Mouse (Mus musculus) kidney, embryonic 15.5 days (tissue): ENCODE data around the gene Xylt1. TPM values are rescaled to one million over a fixed set of nuclear protein-coding genes. Genes with fewer than 3 reads are reported as not detected.

Experiments
- ATAC-seq: fragments of 200-750 bp; cut with Nextera tagmentation; replicated peaks from 2 replicates; pipeline ENCODE4 v1.8.0; 2017; ENCODE audit warnings: moderate TSS enrichment; ENCODE audit not compliant: low FRiP score
- H3K27ac ChIP-seq: fragments of 300-500 bp; sonication (generic); 2 replicates; pipeline ENCODE4 v1.5.1; 2015; ENCODE audit warnings: mild to moderate bottlenecking, inconsistent platforms
- H3K27me3 ChIP-seq: fragments of 300-500 bp; sonication (generic); 2 replicates; pipeline ENCODE4 v1.6.1; 2015; ENCODE audit warnings: inconsistent platforms
- H3K36me3 ChIP-seq: fragments of 300-500 bp; sonication (generic); 2 replicates; pipeline ENCODE4 v1.6.1; 2015; ENCODE audit warnings: inconsistent platforms
- H3K4me1 ChIP-seq: fragments of 300-500 bp; sonication (generic); 2 replicates; pipeline ENCODE4 v1.6.1; 2015; ENCODE audit warnings: inconsistent platforms
- H3K4me2 ChIP-seq: fragments of 300-500 bp; sonication (generic); 2 replicates; pipeline ENCODE4 v1.6.1; 2015; ENCODE audit warnings: moderate library complexity, mild to moderate bottlenecking, inconsistent platforms
- H3K4me3 ChIP-seq: fragments of 300-500 bp; sonication (generic); replicated peaks from 2 replicates; pipeline ENCODE4 v1.5.1; 2015; ENCODE audit warnings: mild to moderate bottlenecking, inconsistent platforms
- H3K9ac ChIP-seq: fragments of 300-500 bp; sonication (generic); 2 replicates; pipeline ENCODE4 v1.6.1; 2015; ENCODE audit warnings: mild to moderate bottlenecking, inconsistent platforms
- H3K9me3 ChIP-seq: fragments of 300-500 bp; sonication (generic); replicated peaks from 2 replicates; pipeline ENCODE4 v1.6.1; 2016; ENCODE audit warnings: inconsistent platforms
- WGBS: fragments of 180-500 bp; shearing (Covaris S2); methylation state at CpG from one replicate; pipeline ENCODE4 v1.1.7; 2015; ENCODE audit warnings: mixed read lengths; 5-methylcytosine and 5-hydroxymethylcytosine counted together
- polyA plus RNA-seq: library from polyadenylated mRNA; unstranded; fragments of >200 nt; fragmentation: Nextera tagmentation; extraction: Ambion mirVana; gene quantifications from 2 replicates; pipeline ENCODE4 v1.2.1, GENCODE M21; 2015

The Xylt1 gene
- polyA plus RNA-seq, 1 experiment from 2014 or later, result 2.3 TPM

DNA sequence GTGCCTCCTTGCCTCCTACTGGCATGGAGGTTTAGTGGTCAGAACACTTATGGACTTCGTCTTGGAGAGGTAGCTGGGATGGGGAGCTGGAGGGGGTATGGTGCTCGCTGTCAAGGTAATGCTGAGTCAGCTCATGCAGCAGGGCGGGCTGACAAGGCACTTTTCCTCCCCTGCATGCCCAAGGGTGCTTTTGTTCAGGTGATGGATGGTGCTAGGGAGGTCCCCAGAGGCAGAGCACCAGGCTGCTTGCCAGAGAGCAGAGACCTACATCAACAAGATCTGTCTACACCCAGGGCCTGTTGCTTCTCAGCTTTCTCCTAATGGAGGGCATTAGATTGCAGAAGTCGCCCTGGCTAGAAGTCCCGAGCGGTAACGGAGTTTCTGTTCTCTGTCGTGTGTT, 127.3 kb downstream of the Xylt1 start:
- WGBS, result 50% methylated on average over 8 of the region's 8 CpGs

GRCm38 (mm10) chr7:117510113-117510512, 129.3 kb downstream of the Xylt1 start:
- no peak overlapping the region for H3K4me2 ChIP-seq
- H3K27me3 ChIP-seq, result no peaks in the 10 kb centered on the region
- no peak for ATAC-seq
- peaks cover 8% of the 10 kb centered on the region; the same call in 1 of the 2 replicates for H3K4me1 ChIP-seq
- no peak overlapping the region for H3K9ac ChIP-seq
- H3K36me3 ChIP-seq, result no peaks in the 10 kb centered on the region
- 91% methylated on average over 2 of the region's 2 CpGs for WGBS
- no peaks in the 10 kb centered on the region for H3K9me3 ChIP-seq
- no peak overlapping the region for H3K4me3 ChIP-seq
- H3K27ac ChIP-seq, result no peak overlapping the region

More for the DNA sequence above, 127.3 kb downstream of the Xylt1 start:
- no peak overlapping the region for H3K4me2 ChIP-seq
- no peaks in the 10 kb centered on the region for H3K9me3 ChIP-seq
- H3K27ac ChIP-seq, result no peak overlapping the region
- ATAC-seq, result 0 out of 2 replicates have a peak, but pooled peaks have one; percentile 17
- H3K27me3 ChIP-seq, result no peaks in the 10 kb centered on the region
- H3K9ac ChIP-seq, result no peak overlapping the region
- peaks cover 8% of the 10 kb centered on the region; the same call in 1 of the 2 replicates for H3K4me1 ChIP-seq
- no peaks in the 10 kb centered on the region for H3K36me3 ChIP-seq
- H3K4me3 ChIP-seq, result no peak overlapping the region

DNA sequence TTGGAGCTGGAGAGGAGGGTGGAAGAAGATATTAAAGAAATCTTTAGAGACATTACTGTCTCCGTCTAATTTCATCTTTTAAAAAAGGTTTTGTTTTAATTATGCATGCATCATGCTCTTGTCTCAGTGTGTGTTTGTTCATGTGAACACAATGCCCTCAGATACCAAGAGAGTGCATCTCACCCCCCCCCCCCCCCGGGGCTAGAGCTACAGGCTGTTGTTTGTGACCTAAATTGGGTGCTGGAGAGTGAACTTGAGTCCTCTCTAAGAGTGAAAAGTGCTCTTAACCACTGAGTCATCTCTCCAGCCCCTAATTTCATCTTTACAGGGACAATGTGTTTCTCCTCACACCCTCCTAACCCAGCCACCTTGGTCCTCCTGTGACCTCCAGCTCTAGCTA, 131.5 kb downstream of the Xylt1 start:
- Histone ChIP-seq H3K4me1 (peaks cover 10% of the 10 kb centered on the region; the same call in 1 of the 2 replicates), H3K4me2 (no peak overlapping the region), H3K36me3 (no peaks in the 10 kb centered on the region), H3K9me3 (no peaks in the 10 kb centered on the region), H3K27ac (no peak overlapping the region), H3K4me3 (no peak overlapping the region), H3K9ac (no peak overlapping the region), H3K27me3 (no peaks in the 10 kb centered on the region)
- WGBS, result 78% methylated on average over 2 of the region's 2 CpGs
- ATAC-seq, result no peak

- no peak for ATAC-seq
- H3K4me3 ChIP-seq, result no peak overlapping the region
- no peaks in the 10 kb centered on the region for H3K27me3 ChIP-seq
- no peaks in the 10 kb centered on the region for H3K9me3 ChIP-seq
- H3K36me3 ChIP-seq, result no peaks in the 10 kb centered on the region
- WGBS, result 62% methylated on average over 1 of the region's 1 CpGs
- no peak overlapping the region for H3K4me2 ChIP-seq
- H3K9ac ChIP-seq, result no peak overlapping the region
- H3K27ac ChIP-seq, result no peak overlapping the region
- peaks cover 3% of the 10 kb centered on the region; the same call in 1 of the 2 replicates for H3K4me1 ChIP-seq
These were observed 135.0 kb downstream of the Xylt1 start for GRCm38 (mm10) chr7:117515794-117516193.

GRCm38 (mm10) chr7:117516896-117517295, 136.1 kb downstream of the Xylt1 start:
- no peaks in the 10 kb centered on the region for H3K36me3 ChIP-seq
- no peak overlapping the region; the same call in 1 of the 2 replicates for H3K27ac ChIP-seq
- no peak overlapping the region for H3K4me3 ChIP-seq
- no peaks in the 10 kb centered on the region for H3K9me3 ChIP-seq
- H3K9ac ChIP-seq, result no peak overlapping the region
- H3K4me2 ChIP-seq, result no peak overlapping the region
- peak; percentile 64; the same call in 1 of the 2 replicates for ATAC-seq
- 33% methylated on average over 4 of the region's 4 CpGs for WGBS
- H3K27me3 ChIP-seq, result no peaks in the 10 kb centered on the region
- H3K4me1 ChIP-seq, result peaks cover 4% of the 10 kb centered on the region; the same call in 1 of the 2 replicates

DNA sequence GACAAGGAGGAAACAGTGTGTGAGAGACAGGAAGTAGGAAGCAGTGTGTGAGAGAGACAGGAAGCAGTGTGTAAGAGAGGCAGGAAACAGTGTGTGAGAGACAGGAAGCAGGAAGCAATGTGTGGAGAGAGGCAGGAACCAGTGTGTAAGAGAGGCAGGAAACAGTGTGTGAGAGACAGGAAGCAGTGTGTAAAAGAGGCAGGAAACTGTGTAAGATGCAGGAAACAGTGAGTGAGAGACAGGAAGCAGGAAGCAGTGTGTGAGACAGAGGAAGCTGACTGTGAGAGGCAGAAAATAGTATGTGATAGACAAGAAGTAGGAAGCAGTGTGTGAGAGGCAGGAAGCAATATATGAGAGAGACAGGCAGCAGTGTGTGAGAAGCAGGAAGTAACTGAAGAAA, 140.6 kb downstream of the Xylt1 start:
- Histone ChIP-seq H3K27ac (no peak overlapping the region), H3K4me3 (no peak overlapping the region), H3K36me3 (no peaks in the 10 kb centered on the region), H3K27me3 (no peaks in the 10 kb centered on the region), H3K9me3 (no peaks in the 10 kb centered on the region), H3K9ac (no peak overlapping the region), H3K4me2 (no peak overlapping the region), H3K4me1 (peaks cover 11% of the 10 kb centered on the region; the same call in 1 of the 2 replicates)
- ATAC-seq, result no peak

GRCm38 (mm10) chr7:117522092-117522635, 141.4 kb downstream of the Xylt1 start:
- no peak overlapping the region for H3K27ac ChIP-seq
- no peak overlapping the region for H3K4me3 ChIP-seq
- H3K27me3 ChIP-seq, result no peaks in the 10 kb centered on the region
- H3K9me3 ChIP-seq, result no peaks in the 10 kb centered on the region
- H3K4me2 ChIP-seq, result no peak overlapping the region
- H3K36me3 ChIP-seq, result no peaks in the 10 kb centered on the region
- ATAC-seq, result no peak
- H3K9ac ChIP-seq, result no peak overlapping the region
- 0 out of 2 replicates have a peak, but pooled peaks cover 9% of the 10 kb centered on the region for H3K4me1 ChIP-seq
- 51% methylated on average over 4 of the region's 4 CpGs for WGBS

GRCm38 (mm10) chr7:117524430-117525214, 143.8 kb downstream of the Xylt1 start:
- no peaks in the 10 kb centered on the region for H3K27me3 ChIP-seq
- 27% methylated on average over 7 of the region's 7 CpGs for whole genome bisulfite sequencing
- H3K36me3 ChIP-seq, result no peaks in the 10 kb centered on the region
- H3K9ac ChIP-seq, result no peak overlapping the region
- H3K4me1 ChIP-seq, result 0 out of 2 replicates have a peak, but pooled peaks cover 9% of the 10 kb centered on the region
- H3K9me3 ChIP-seq, result no peaks in the 10 kb centered on the region
- no peak overlapping the region for H3K4me2 ChIP-seq
- no peak for ATAC-seq
- H3K27ac ChIP-seq, result no peak overlapping the region
- H3K4me3 ChIP-seq, result no peak overlapping the region

GRCm38 (mm10) chr7:117525678-117526077, 144.9 kb downstream of the Xylt1 start:
- Histone ChIP-seq H3K36me3 (no peaks in the 10 kb centered on the region), H3K27me3 (no peaks in the 10 kb centered on the region), H3K4me3 (no peak overlapping the region), H3K9me3 (no peaks in the 10 kb centered on the region), H3K27ac (no peak overlapping the region), H3K4me1 (0 out of 2 replicates have a peak, but pooled peaks cover 9% of the 10 kb centered on the region), H3K4me2 (no peak overlapping the region), H3K9ac (no peak overlapping the region)
- WGBS, result 88% methylated on average over 5 of the region's 5 CpGs
- ATAC-seq, result no peak

GRCm38 (mm10) chr7:117526570-117526969, 145.8 kb downstream of the Xylt1 start:
- peaks cover 9% of the 10 kb centered on the region; the same call in 1 of the 2 replicates for H3K4me1 ChIP-seq
- H3K36me3 ChIP-seq, result no peaks in the 10 kb centered on the region
- H3K4me3 ChIP-seq, result no peak overlapping the region
- H3K27ac ChIP-seq, result no peak overlapping the region
- no peak for ATAC-seq
- WGBS, result 89% methylated on average over 3 of the region's 3 CpGs
- H3K9me3 ChIP-seq, result no peaks in the 10 kb centered on the region
- H3K9ac ChIP-seq, result no peak overlapping the region
- no peaks in the 10 kb centered on the region for H3K27me3 ChIP-seq
- no peak overlapping the region for H3K4me2 ChIP-seq

DNA sequence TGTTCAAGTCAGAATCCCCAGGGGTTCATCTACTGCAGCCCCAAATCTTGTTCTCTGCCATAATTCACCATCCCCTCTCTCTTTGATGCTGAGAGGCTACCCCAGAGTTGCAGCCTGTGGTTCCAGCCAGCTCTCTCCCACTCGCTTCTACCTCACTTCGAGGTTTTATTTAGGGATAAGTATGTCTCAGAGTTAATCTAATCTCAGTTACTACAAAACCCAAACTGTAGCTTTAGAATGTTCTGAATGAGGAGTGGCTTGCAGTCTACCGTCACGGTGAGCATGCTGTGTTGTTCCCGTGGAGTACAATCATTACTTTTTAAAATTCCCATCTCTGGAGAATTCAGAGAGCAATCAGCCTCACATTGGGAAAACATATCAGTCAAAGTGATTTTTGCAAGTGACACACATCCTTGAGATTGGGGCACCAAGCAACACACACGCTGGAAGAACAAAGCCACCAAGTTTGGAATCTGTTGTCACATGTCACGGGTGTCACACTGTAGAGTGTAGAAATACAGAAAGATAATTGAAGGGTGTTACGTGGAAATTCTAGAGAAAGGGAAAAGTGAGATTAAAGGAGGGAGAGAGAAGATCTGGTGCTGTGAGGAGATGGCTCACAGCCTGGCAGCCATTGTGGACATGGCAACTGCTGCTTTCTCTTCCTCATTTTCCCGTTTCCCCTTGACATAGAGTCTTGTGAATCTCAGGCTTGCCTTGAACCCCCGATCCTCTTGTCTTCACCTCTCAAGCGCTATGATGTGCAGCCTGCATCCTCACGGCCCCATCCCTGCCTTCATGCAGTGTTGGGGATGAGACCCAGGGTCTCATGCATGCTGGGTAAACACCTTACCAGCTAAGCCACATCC, 149.2 kb downstream of the Xylt1 start:
- WGBS, result 83% methylated on average over 12 of the region's 12 CpGs
- ATAC-seq, result no peak
- Histone ChIP-seq H3K4me1 (peaks cover 21% of the 10 kb centered on the region), H3K9me3 (no peaks in the 10 kb centered on the region), H3K9ac (no peak overlapping the region), H3K4me3 (no peak overlapping the region), H3K27me3 (no peaks in the 10 kb centered on the region), H3K36me3 (no peaks in the 10 kb centered on the region), H3K27ac (no peak overlapping the region), H3K4me2 (no peak overlapping the region)

DNA sequence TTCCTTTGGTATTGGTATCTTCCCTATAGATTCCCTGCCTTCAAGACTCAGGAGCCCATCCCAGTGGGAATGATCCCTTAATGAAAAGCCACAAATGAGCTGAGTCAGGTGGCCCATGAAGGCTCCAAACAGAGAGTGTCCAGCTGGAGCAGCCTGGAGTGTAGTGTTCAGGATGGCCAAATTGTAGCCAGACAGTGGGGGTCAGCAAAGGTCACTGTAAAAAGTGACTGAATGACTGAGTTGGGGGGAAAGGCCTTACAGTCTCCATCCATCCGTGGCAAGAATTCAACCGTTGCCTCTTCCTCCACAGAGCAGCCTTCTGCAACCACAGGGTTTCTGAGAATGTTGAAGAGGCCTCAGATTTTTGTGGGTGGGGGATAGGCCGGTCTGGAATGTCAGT, 151.9 kb downstream of the Xylt1 start:
- no peaks in the 10 kb centered on the region for H3K36me3 ChIP-seq
- H3K27me3 ChIP-seq, result no peaks in the 10 kb centered on the region
- no peaks in the 10 kb centered on the region for H3K9me3 ChIP-seq
- 19% methylated on average over 3 of the region's 3 CpGs for WGBS
- H3K4me1 ChIP-seq, result peaks cover 21% of the 10 kb centered on the region
- H3K4me2 ChIP-seq, result no peak overlapping the region
- H3K27ac ChIP-seq, result peak overlapping the region; percentile 71
- ATAC-seq, result peak; percentile 95
- H3K4me3 ChIP-seq, result no peak overlapping the region
- H3K9ac ChIP-seq, result no peak overlapping the region
